Mouse (Mus musculus) heart, postnatal 0 days (tissue): Measurements from ENCODE around the gene Cd180. TPM values are rescaled to one million over a fixed set of nuclear protein-coding genes. Genes with fewer than 3 reads are reported as not detected.

ENCODE experiments used
- ATAC-seq: fragments of 200-750 bp; cut with Nextera tagmentation; 2 replicates; pipeline ENCODE4 v1.8.0; 2017; ENCODE audit warnings: low read depth, moderate number of reproducible peaks, moderate library complexity; ENCODE audit not compliant: insufficient read depth
- DNase-seq: peaks from one replicate; pipeline ENCODE4 v3.0.0-alpha.2; 2016; ENCODE audit warnings: low spot score
- H3K27ac ChIP-seq: fragments of 300-500 bp; sonication (generic); 2 replicates; pipeline ENCODE4 v1.5.1; 2014; ENCODE audit warnings: low read depth, mild to moderate bottlenecking
- H3K27me3 ChIP-seq: fragments of 300-500 bp; sonication (generic); 2 replicates; pipeline ENCODE4 v1.6.1; 2014; ENCODE audit warnings: low read length, mixed read lengths; ENCODE audit not compliant: control insufficient read depth, insufficient read depth
- H3K36me3 ChIP-seq: fragments of 300-500 bp; sonication (generic); replicated peaks from 2 replicates; pipeline ENCODE4 v1.6.1; 2014; ENCODE audit warnings: low read length, mixed read lengths; ENCODE audit not compliant: control insufficient read depth, insufficient read depth
- H3K4me1 ChIP-seq: fragments of 300-500 bp; sonication (generic); 2 replicates; pipeline ENCODE4 v1.6.1; 2014; ENCODE audit warnings: antibody characterized with exemption; ENCODE audit not compliant: control insufficient read depth, insufficient read depth
- H3K4me2 ChIP-seq: fragments of 300-500 bp; sonication (generic); 2 replicates; pipeline ENCODE4 v1.6.1; 2014; ENCODE audit warnings: low read depth, mild to moderate bottlenecking, low read length, moderate library complexity
- H3K4me3 ChIP-seq: fragments of 300-500 bp; sonication (generic); 2 replicates; pipeline ENCODE4 v1.5.1; 2014; ENCODE audit warnings: low read depth, low read length
- H3K9ac ChIP-seq: fragments of 300-500 bp; sonication (generic); replicated peaks from 2 replicates; pipeline ENCODE4 v1.6.1; 2014; ENCODE audit warnings: low read depth, low read length, mixed read lengths
- H3K9me3 ChIP-seq: fragments of 300-500 bp; sonication (generic); replicated peaks from 2 replicates; pipeline ENCODE4 v1.6.1; 2016; ENCODE audit warnings: low read length; ENCODE audit not compliant: control insufficient read depth
- CTCF ChIP-seq: IDR thresholded peaks from 2 replicates; pipeline ENCODE4 v1.5.1; 2016; ENCODE audit warnings: antibody characterized with exemption, control low read depth, low read depth
- EP300 ChIP-seq: IDR thresholded peaks from 2 replicates; pipeline ENCODE4 v1.6.1; 2016; ENCODE audit warnings: antibody characterized with exemption, low read depth
- WGBS: fragments of 180-500 bp; shearing (Covaris S2); extraction: QIAGEN DNeasy Blood & Tissue Kit; methylation state at CpG from one replicate; pipeline ENCODE4 v1.1.7; 2014; 5-methylcytosine and 5-hydroxymethylcytosine counted together
- polyA plus RNA-seq: library from polyadenylated mRNA; unstranded; fragments of >200 nt; fragmentation: Nextera tagmentation; extraction: Ambion mirVana; gene quantifications from 2 replicates; pipeline ENCODE4 v1.2.1, GENCODE M21; 2015
- total RNA-seq: library from RNA; depleted of rRNA; stranded (reverse); fragments of >200 nt; gene quantifications from 2 replicates; pipeline ENCODE4 v1.2.3, GENCODE M21; 2014; ENCODE audit warnings: low replicate concordance

Gene Cd180
- total and polyA plus RNA-seq, 2 experiments from 2014 or later, result 0.14 TPM; not detected in 1

DNA sequence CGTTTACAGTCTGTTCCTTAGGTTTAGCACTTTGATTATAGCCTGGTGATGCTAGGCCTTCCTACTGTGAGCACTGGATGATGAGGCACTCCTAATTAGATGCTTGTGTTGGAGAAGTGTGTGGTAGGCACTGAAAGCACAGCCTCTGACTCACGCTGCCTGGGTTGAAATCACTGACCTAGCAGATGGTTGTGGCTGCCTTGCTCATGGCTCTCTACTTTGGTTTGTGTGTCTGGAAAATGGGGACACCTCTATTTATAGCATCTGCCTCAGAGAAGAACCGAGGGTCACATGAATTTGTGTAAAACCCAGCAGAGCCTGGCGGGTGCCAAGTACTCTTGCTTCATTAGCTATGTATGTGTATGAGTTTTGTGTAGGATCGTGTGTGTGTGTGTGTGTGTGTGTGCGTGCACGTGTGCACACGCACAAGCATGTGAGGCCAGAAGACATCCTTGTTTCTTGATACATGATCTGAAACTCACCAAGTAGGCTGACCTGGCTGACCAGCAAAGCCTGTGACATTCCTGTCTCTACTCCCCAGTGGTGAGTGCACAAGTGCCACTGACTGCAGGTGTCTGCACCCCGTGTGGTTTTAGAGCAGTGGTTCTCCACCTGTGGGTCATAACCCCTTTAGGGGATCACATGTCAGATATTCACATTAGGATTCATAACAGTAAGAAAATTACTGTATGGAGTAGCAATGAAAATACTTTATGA, 52.4 kb downstream of the Cd180 start:
- no peak for TF ChIP-seq EP300
- no peak for TF ChIP-seq CTCF
- Histone ChIP-seq H3K36me3 (peaks cover 76% of the 10 kb centered on the region), H3K27ac (no peak overlapping the region), H3K4me2 (no peak overlapping the region), H3K4me1 (no peaks in the 10 kb centered on the region), H3K4me3 (no peak overlapping the region), H3K9ac (no peak overlapping the region), H3K9me3 (no peaks in the 10 kb centered on the region), H3K27me3 (no peaks in the 10 kb centered on the region)
- DNase-seq (no peak), ATAC-seq (no peak)
- WGBS, result 81% methylated on average over 9 of the region's 9 CpGs

DNA sequence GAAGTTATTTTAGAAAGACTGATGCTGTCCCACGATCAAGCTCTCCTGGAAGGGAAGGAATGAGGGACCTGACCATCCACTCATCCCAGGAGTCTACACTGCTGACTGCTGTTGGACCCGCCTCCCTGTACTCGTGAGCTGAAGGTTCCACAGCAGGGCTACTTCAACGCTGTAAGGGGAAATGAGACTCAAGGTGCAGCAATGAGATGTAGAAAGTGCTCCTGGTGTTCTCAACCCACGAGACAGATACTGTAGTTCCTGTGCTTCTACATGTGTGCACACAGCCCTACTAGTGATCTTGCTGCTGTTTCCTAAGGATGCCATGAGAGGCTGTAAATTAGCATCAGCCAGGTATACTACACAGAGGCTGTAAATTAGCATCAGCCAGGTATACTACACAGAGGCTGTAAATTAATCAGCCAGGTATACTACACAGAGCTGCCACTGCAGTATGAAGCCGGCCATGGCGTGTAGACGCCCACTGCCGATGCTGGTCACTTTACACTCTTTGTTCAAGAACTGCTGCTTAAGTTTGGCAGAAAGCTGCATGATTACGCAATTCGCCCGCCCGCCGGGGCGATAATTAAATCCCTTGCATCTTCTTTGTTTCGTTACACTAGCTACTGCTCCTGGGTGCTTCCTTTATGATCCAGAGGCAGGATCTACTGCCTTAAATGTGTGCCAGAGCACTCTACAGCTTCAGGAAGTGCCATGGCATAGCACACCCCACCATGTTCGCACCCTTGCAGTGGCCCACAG, 53.6 kb downstream of the Cd180 start:
- Histone ChIP-seq H3K27me3 (no peaks in the 10 kb centered on the region), H3K9ac (no peak overlapping the region), H3K4me2 (no peak overlapping the region), H3K36me3 (peaks cover 74% of the 10 kb centered on the region), H3K27ac (no peak overlapping the region), H3K4me3 (no peak overlapping the region), H3K4me1 (no peaks in the 10 kb centered on the region), H3K9me3 (no peaks in the 10 kb centered on the region)
- WGBS, result 82% methylated on average over 17 of the region's 17 CpGs
- ATAC-seq, result no peak
- TF ChIP-seq EP300 (no peak), CTCF (no peak)
- DNase-seq, result no peak

DNA sequence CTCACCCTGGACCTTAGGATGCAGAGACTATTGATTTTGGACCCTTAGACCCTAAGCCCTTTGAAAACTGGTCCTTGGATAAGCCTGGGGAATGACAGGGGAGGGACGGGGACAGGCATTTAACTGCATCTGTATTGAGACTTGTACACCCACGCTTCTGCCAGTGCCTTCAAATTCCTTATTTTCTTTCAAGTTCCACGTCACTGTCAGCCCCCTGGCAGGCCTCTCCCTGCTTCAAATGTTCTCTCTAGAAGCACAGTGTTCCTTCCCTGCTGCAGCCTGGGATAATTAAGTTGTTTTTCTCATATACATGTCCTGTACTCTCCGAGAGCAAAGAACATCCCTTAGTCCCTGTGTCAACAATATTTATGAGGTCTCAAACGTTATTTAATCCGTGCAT, 55.8 kb downstream of the Cd180 start:
- TF ChIP-seq CTCF, result no peak
- TF ChIP-seq EP300, result no peak
- no peaks in the 10 kb centered on the region for H3K9me3 ChIP-seq
- peaks cover 73% of the 10 kb centered on the region for H3K36me3 ChIP-seq
- DNase-seq, result no peak
- H3K4me2 ChIP-seq, result no peak overlapping the region
- no peak overlapping the region for H3K9ac ChIP-seq
- no peaks in the 10 kb centered on the region for H3K27me3 ChIP-seq
- 82% methylated on average over 6 of the region's 6 CpGs for WGBS
- H3K4me1 ChIP-seq, result no peaks in the 10 kb centered on the region
- H3K4me3 ChIP-seq, result no peak overlapping the region
- no peak for ATAC-seq
- no peak overlapping the region for H3K27ac ChIP-seq

DNA sequence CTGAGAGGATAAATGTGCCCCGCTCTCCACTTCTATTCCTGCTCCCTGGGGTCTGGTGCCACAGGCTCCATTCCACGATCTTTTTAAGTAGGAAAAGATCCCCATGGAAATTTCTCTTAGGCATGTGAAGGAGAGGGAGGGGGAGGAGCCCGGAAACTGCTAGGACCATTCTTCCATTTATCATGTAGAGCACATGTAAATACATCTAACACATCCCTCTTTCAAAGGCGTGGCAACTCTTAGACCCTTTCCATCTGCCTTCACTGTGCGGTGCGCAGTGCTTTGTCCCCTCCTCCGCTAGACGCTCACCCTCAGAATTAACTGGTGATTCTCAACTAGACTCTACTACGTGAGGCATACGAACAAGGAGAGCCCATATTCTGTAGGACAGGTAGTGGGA, 56.5 kb downstream of the Cd180 start:
- H3K36me3 ChIP-seq, result peaks cover 74% of the 10 kb centered on the region
- no peaks in the 10 kb centered on the region for H3K27me3 ChIP-seq
- no peak for TF ChIP-seq EP300
- TF ChIP-seq CTCF, result no peak
- ATAC-seq (no peak), DNase-seq (no peak)
- 89% methylated on average over 10 of the region's 10 CpGs for WGBS
- H3K9me3 ChIP-seq, result no peaks in the 10 kb centered on the region
- H3K9ac ChIP-seq, result no peak overlapping the region
- H3K27ac ChIP-seq, result no peak overlapping the region
- no peak overlapping the region for H3K4me2 ChIP-seq
- H3K4me3 ChIP-seq, result no peak overlapping the region
- H3K4me1 ChIP-seq, result no peaks in the 10 kb centered on the region

DNA sequence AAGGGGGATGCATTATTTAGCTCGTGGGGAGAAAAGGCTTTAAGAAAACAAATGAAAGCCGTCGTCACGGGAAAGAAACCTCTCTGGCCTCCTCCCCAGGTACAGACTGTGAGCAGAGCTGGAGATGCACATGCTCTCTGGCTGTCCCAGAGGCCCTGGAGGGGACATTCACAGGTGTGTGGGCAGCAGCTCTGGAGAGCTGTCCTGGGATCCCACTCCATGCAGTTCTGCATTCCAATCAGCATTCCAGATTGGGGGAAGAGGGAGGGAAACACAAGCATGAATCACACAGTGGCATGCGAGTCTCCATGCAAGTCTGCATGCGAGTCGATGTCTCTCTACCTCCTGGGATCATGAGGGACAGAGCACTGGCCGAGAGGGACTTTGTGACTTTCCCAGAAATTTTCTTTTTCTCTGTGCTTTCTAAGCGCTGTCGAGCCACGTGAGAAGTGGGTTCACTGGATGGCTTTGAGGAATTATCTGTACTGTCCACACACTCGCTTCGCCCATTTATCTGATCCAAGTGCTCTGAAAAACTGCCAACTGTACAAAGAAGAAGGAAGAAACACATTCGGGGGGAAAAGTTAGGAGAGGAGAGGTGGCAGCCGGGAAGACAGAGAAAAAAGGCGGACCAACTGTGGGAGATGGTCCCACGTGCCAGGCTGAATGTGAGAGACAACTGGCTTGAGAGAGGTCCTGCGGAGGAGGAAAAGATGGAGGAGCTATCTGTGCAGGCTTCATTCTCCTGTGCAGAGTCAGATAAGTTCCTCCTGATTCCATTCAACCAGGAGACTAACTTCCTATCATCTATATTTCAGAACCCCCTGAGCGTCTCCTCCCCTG, 60.6 kb downstream of the Cd180 start:
- H3K27ac ChIP-seq, result no peak overlapping the region
- 68% methylated on average over 19 of the region's 19 CpGs for WGBS

More for the DNA sequence above, 60.6 kb downstream of the Cd180 start:
- no peak for DNase-seq
- Histone ChIP-seq H3K9me3 (no peaks in the 10 kb centered on the region), H3K27me3 (no peaks in the 10 kb centered on the region), H3K4me2 (no peak overlapping the region), H3K4me3 (no peak overlapping the region), H3K9ac (no peak overlapping the region), H3K4me1 (no peaks in the 10 kb centered on the region), H3K36me3 (peaks cover 87% of the 10 kb centered on the region)
- no peak for TF ChIP-seq CTCF
- no peak for TF ChIP-seq EP300
- ATAC-seq, result no peak
